Mouse (Mus musculus) NIH3T3 (cell line): Measurements from ENCODE around the gene Lin7b.
"Not testable (repeated sequence)": the region's sequence is repeated elsewhere in the genome, so short reads cannot be mapped to it uniquely, and the experiment has no call there.

ENCODE experiments used
- DNase-seq: peaks from one replicate; pipeline ENCODE4 v3.0.0-alpha.2; 2012; ENCODE audit warnings: low read depth

Gene Lin7b

DNA sequence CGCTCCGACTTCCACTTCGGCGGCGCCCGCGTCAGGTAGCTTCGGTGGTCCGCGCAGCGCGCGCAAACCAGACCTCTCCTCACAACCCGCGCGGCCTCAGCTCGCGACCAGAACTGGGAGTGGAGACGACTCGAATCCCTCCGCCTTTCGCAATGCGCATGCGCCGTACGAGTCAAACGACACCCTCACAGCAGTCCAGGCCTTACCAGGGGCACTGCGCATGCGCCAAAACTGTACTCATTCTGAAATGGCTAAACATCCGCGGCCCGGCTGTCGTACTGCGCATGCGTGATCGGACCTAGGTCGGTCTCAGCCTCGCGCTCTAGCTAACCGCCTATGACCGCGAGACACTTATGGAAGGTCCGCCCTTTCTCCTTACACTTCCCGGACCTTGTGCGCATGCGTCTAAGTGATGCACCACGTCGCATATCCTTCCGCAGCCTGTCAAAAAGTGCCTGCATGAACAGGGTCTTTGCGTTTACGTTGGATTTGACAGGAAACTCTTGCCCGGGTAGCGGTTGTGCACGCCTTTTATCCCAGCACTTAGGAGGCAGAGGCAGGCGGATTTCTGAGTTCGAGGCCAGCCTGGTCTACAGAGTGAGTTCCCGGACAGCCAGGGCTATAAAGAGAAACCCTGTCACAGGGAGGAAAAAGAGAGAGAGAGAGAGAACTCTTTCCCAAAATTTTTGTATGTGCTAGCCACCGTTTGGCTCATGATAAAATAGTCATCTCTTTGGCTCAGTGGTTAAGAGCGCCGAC, 25.4 kb upstream of the Lin7b start, which contains the start of gene Snrnp70:
Gene Snrnp70 (minus strand): TSS at position 165 of the 759 bp plus-strand sequence.
- DNase-seq = peak; percentile 100

DNA sequence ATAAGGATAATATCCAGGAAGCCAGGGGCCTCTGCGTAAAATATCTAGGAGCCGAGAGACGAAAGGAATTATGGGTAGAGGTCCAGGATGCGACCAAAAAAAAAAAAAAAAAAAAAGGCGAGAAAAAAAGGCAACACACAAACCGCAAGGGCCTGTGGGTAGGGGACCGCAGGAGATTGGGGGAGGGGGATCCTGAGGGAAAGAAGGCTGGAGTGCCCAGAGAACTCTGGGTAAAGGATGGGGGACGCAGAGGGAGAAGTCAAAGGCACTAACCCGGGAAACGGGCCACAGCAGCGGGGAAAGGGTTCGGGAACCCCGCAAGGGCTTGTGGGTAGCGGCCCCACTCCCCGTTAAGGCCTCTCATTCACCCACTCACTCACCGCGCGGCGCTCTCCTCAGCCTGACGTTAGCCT, 24.8 kb upstream of the Lin7b start:
- peak; percentile 82 for DNase-seq

DNA sequence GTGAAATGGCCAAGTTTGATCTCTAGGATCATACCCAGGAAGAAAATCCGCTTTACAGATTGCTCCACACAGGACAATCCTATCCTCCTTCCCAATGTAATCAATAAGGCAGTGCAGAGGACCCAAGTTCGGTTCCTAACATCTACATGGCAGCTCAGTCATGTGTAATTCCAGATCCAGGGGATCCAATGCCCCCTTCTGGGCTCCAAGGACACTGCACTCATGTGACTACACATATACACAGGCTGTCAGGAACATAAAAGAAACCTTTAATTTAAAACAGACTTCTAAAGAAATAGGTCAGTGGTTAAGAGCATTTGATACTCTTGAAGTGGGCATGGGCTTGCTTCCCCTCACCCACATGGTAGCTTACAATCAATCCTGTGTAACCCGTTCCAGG, 15.7 kb upstream of the Lin7b start:
- DNase-seq = peak; percentile 48

DNA sequence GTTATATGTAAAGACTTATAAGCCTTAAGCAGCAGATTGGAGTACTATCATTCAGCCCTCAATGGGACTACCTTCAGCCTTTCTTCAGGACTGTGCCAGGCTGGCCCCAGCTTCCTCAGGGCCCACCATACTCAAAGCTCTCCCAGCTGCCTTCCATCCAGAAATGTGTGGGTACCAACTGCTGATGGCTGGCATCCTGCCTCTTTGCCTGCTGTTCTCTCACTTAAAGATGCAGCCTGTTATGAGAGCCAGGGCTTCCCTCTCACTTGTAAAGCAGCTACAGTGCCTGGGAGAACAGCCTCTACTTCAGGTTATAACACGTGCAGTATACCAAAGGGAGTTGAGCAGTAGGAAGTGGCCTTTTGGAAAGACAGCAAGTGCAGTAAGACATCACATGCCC, 5.7 kb upstream of the Lin7b start:
- DNase-seq = no peak

DNA sequence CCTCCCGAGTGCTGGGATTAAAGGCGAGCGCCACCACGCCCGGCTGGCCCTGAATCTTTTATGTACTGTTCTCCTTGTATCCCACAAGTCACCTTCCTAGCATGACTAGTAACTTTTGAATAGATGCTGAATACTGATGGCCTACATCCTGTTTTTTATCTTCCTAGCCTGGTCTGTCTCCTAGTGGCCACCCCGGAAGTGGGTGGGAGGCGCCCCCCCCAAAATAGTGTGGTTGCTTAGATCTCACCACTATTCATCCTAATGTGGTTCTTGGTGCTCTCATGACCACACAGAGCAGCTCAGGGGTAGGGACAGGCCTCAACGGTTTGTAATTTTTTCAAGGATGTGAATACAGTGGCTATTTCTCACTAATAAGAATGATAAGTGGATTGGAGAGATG, 4.2 kb upstream of the Lin7b start:
- DNase-seq = no peak

DNA sequence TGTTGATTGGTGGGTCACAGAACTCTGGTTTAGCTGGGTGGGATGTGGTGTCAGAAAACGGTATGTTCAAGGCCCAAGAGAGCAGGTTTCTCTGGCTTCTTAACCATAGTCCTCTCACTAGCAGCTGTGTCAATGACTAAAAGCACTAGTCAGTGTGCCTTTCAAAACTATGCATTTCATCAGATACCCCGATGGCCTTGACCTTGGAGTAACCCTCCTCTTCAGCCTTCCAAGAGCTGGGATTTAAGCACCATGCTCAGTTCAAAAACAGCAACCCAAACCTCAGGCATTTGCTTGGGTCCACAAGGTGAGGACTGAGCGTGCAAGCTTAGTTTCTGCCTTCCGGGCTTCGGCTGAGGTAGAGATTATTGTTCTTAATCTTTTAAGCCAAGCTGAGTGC, 2.0 kb upstream of the Lin7b start:
- no peak for DNase-seq

DNA sequence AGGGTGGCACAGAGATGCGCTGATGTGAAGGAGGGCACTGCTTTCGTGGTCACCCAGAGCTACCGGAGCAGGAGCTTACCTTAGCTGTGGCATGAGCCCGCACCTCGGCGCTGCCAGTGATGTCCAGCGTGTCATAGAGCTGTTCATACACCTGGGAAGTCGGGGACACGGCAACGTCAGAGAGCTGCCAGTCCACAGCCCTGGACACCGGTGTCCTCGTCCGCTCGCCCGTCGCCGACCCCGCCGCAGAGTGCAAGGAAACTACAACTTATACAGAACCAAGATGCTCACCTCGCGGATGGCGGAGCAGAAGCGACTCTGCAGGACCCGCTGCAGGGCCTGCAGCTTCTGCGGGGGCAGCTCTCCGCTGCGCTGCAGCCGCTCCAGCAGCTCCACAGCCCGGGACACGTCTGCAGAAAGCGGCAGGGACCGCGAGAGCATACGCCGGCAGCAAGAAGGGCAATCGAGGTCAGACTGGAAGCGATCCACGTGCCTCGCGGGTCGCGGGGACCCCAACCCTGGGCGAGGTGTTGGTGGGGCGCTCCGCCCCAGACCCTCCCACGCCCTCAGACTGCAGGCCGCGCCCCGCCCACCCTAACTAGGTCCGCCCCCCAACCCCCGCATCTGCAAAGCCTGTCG, 428 bp downstream of the Lin7b start:
- no peak for DNase-seq

DNA sequence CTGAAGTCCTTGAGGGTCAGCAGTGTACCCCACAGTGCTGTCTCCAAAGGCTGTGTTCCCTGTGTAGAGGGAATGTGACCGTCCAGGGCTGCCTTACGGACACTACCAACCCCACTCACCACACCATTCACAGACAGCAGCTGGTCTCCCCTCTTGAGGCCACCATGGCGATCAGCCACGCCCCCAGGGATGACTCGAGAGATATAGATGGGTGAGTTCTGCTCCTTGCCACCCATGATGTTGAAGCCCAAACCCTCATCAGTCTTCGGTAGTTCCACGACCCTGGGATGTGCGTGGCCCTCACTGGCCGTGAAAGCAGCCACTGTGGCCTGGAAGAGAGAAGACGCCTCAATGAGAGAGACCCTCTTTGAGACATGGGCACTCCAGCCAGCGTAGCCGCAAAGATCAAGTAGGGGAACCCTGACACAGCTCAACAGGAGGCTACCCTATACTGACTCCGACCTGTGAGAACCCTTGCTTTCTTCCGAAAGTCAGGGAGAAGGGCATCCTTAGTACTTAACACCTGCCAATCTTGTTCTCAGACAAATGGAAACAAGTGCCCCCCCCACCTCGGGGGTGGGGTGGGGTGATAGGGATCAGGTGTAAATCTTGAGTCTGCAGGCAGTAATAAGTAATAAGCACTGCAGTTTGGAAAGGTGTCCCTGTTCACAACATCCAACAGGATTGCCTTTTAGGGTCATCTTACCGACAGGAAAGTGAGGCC, 1.2 kb downstream of the Lin7b start:
- DNase-seq = no peak

DNA sequence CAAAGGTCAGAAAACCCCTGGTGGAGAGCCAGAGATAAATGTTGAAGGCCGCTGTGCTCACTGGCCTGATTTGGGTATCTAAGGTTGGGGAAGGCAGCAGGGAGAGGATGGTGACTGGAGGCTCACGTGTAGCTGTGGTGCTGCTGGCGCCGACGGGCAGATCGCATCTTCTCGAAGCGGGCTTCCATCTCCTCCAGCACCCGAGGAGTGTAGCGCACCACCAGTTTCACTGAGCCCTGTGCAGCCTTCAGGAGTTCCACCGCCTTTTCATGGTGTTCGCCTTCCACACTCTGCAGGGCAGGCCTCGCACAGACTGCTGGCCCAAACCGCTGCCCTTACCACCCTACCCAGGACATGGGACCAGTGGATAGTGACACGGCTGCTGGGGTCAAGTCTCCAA, 2.2 kb downstream of the Lin7b start:
- no peak for DNase-seq

DNA sequence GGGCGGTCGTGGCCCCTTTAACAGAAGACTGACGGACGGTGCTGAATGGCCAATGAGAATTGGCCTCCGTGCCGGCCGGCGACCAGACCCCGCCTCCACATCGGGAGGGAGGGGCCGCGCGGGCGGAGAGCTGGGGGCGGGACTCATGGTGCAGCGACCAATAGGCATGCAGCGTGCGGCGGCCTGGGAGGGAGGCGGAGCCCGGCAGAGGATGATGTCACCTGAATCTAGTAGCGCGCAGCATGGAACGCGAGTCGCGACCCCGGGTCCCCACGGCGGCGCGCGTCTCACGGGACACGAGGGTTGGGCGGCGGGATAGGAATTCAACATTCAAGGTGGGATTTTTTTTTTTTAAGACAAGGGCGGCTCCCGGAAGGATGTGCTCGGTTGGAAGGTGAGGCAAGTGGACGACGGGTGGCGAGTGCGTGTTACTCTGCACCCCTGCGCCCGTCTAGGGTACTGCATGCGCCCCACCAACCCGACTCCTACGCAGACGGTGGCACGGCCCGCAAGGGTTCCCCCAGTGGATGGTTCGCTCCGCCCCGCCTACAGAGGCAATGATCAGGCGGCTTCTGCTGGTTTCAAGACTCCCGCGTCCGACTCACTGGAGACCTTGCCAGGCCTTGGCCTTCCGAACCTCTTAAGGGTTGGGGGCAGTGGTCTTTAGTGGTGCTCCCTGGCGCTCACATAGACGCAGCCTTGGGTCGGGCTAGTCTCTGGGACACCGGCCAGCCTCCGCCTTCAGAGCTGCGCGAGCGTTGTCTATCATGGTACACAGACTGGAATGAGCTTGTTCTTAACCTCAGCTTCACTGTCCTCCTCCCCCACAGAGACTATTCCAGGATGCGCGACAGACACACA, 3.1 kb downstream of the Lin7b start:
- peak; percentile 98 for DNase-seq

DNA sequence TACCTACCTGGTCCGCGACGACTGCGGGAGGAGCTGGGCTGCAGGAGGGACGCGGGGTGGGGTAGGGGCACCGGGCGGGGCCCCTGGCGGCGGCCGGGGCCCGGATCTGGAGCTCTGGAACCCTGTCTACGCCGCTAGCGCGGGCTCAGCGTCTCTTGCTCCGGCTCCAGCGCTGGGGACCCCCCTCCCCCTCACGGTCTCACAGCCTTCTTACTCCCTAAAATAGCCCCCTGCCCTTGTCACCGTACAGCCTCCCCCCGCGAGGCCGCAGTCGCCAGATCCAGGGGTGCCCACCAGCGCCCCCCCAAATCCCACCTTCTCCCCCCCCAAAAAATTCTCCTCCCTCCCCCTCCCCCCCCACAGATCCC, 3.7 kb downstream of the Lin7b start, which contains the start of gene Ppfia3:
Gene Ppfia3 (minus strand): TSS at position 368 of the 368 bp plus-strand sequence.
- no peak for DNase-seq

DNA sequence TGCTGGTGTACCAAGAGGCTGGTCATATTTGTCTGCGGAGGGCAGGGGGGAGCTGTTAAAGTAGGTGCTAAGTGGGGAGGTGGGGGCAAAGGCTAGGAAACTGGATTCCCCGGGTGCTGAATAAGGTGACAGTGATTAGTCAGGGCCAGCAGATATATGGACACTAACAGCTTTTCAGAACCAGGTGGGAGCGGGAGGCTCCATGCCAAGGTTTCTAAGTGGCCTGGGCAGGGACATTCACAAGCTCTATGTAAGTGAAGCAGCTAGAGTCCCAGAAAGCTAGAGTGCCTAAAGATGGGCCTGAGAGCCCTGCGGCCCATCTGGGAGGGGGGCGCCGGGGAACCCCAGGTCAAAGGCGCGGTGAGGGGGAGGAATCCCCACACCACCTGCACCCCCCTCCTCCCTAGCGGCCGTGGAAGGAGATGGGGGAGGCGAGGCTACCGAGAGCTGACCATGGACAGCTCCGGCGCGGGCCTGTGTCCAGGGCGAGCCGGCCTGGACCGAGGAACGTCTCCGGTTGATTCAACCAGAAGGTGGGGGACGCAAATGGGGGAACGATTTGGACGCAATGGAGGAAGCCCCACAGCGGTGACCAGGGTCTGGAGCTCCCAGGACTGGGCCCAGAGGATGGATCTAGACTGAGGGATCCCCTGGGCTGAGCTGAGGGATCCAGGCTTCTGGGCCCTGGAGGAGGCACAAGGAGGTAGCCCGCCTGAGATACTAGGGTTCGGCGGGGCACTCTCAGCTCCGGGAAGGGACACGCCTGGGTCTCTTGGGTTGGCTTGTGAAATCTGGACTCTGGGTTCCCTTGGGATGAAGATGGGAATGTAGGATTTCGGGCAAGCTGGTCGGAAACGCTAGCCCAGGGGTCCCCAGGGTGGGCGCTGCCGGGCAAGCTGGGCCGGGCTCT, 4.4 kb downstream of the Lin7b start:
- peak; percentile 85 for DNase-seq

DNA sequence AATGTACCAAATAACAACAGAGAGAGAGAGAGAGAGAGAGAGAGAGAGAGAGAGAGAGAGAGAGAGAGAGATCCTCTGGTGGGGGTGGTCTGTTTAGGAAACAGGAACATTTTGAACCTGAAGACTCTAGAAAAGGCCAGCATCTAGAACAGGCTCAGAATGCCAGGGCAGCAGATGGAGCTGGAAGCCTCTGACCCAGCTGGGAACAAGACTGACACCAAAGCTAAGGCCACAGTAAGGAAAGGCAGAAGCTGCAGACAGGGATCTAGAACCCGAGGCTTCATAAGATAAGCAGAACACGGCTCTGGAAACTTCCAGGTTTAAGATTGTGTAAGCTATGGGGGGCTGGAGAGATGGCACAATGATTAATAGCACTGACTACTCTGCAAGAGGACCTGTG, 6.4 kb downstream of the Lin7b start:
- DNase-seq = no peak

DNA sequence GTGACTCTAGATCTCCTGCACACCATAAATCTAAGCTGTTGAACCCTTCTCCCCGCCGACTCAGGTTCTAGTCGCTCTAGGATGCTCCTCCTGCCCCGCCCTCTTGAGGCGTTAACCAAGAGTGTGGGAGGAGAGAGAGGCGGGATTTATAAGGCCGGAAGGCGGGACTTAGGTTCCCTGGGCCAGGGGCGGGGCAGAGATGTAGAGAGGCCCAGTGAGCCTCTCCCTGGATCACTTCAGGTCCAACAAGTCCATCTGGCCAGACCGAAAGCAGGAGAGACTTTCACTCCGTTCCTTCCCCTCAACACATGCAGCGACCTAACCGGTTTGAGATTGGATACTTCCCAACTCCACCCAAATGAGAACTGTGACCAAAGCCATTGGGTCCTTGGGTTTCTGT, 7.6 kb downstream of the Lin7b start:
- peak; percentile 49 for DNase-seq

DNA sequence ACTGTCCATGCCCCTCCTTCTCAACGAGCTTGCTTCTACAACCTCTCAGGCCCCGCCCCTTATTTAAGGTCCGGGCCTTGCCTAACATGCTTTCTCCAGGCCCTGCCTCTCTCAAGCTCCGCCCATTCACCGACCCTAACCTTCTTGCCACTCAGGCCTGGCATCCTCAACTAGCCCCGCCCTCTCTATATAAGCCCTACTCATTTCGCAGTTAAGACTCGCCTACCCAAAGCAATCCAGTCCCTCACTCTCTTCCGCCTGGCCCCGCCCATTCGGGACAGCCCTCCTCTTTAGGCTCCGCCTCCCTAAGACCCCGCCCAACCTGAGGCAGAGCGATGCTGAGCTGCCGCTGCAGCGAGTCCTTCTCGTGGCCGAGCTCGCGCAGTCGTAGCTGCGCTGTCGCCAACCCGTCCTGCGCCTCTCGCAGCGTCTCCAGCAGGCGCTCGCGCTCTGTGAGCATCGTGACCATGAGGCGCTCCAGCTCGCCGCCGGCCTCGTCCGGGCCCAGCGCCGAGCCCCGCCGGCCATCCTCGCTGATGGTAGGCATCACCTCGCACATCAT, 9.1 kb downstream of the Lin7b start:
- DNase-seq = no peak

DNA sequence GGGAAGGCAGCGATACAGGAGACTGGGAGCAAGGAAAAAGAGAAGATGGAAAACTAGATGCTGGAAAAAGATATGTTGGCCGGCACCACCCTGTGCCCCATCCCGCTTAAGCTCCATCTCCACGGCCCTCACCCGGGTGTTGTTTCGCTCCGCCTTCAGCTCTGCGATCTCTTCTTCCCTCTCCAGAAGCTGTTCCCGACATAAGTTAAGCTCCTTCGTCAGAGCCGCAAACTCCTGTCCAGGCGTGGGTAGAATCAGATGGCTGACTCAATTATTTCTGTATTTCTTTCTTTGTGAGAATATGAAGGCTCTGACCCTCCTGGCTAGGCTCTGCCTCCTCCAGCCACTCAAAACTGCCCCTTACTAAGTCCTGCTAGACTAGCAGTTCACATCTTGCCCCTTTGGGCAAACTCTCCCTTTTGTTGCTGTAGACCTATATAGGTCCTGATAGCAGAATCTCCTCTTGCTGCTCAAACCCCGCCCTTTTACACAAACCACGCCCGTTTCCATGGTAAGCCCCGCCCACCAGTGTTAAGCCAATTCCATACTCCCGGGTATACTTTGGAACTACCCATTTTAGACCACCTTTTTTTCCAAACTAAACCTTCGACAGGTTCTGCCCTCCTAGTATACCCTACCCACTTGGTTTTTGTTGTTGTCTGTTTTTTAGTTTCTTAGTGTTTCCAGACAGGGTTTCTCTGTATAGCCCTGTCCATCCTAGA, 9.8 kb downstream of the Lin7b start:
- no peak for DNase-seq

DNA sequence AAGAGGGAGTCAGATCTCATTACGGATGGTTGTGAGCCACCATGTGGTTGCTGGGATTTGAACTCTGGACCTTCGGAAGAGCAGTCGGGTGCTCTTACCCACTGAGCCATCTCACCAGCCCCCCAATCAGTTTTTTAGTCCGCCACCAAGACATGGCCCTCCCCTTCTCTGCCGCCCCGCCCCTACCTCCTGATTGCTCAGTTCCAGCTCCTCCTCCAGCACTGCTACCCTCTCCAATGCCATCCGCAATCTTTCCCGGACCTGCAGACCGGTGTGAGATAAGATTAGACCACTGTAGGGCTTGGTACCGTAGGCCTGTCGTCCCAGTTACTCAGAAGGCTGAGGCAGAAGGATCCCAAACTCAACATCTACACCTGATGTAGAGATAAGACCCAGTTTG, 11.3 kb downstream of the Lin7b start:
- not testable (repeated sequence) for DNase-seq

DNA sequence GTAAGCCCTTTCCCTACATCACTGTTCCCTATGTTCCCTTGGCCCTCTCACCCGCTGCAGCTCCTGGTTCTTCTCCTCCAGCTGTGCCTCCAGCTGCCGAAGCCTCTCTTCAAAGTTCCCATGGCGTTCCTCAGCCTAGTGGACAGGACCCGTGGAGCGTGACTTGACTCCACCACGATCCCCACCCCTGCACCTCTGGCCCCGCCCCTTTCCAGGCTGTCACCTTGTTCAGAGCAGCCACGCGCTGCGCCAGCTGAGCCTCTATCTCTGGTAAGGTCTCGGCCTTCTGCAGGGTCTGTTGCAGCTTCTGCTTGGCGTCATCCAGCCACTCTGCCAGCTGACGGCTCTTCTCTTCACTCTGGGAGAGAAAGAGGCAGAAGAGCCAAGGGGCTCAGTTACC, 14.3 kb downstream of the Lin7b start:
- no peak for DNase-seq

DNA sequence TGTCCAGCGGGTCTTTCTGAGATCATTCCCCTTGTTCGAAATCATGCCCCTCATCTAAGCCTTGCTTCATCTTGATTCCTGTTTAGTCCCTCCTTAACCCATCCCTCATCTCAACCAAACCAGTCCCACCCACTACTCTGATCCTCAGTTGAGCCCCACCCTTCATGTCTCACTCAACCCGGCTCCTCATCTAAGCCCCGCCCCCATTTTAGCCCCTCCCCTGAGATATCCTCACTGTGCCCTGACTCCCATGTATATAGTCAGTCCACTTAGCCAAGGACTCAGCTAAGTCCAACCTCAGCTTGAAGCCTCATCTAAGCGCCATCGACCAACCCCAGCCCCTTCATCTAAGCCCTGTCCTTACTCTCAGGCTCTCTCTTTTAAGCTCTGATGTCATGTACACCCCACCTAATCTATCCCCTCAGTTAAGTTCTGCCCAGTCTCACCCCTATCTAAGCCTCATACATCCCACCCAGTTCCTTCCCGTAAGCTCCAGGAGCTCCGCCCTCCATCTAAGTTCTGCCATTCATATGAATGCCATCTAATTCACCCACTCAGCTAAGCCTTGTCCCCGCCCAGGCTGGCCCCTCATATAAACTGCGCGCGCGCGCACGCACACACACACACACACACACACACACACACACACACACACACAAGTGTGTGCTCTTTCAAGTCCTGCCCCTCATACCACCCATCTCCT, 14.9 kb downstream of the Lin7b start:
- no peak for DNase-seq
